Mouse (Mus musculus) lung, postnatal 25 days (tissue): Measurements from ENCODE around the gene Ric8b.
A peak's percentile ranks its signal among the peaks of the same experiment; 100 is the strongest.

Experiments
- DNase-seq: peaks from one replicate; pipeline ENCODE4 v3.0.0; 2022; ENCODE audit warnings: low spot score

Gene Ric8b

DNA sequence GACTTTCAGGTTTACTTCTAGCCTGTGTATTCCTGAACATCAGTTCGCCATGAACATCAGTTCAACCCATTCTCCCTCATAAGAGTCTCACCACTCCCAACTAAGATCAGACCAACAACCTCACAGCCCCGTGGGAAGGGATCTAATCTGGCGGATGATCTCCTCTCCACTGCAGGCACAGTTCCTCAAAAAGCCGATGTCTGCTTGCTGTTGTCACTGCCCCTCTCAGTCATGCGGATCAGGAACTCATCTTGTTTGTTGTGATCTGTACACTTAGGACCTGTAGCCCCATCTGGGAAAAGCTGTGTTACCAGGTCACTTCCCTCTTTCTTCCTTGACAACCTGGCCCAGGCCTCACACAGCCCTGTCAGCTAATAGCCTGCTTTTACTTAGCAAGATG lies 45.7 kb downstream of the Ric8b start:
- DNase-seq, result no peak

DNA sequence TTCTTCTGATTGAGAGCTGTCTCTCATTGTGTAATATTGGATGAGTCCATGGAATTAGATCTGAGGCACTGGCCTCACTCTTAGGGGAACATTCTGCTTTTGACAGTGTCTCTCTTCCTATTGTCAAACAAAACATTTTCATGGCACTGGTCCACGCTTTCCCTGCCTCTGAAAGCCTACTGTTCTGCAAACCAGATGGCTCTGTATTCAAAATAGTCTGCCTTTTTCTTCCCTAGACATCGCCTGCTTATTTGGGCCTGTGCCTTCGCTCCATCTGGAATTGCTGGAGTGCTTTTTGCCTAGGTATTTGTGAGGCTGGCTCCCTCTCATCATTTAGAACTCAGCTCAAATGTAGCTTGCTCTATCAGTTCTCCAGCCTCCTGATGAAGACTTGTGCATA lies 46.3 kb downstream of the Ric8b start:
- no peak for DNase-seq

DNA sequence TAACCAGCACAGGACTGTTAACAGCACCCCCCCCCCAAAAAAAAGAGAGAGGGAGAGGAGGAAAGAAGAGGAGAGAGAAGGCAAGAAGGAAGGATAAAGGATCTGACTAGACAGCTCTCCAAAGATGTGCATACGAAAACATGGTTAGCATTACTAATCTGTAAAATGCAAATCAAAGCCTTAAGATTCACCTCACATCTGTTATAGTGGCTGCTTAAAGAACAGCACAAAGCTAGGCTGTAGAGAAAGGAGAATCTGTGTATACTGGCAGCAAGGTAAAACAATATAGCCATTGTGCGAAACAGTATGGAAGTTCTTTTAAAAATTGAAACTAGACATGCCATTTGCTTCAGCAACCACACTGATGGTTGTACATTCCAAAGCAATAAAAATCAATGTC lies 49.1 kb downstream of the Ric8b start:
- DNase-seq, result no peak

DNA sequence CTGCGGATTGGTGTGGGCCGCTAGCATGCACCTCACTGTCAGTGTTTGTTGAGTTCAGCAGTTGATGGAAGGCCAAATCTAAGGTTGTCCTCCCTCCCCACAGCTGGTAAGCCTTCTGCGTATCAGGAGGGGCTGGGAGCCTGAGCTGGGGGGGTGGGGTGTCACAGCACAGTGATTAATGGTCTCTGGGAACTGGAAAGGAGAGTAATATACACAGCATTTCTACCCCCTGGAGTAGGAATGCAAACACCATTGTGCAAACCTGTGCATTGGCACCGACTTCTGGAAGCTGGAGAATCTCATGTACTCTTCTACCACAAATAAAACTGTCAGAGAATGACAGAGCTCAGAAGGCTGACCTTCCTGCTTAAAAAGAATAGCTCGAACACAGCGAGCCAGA lies 50.2 kb downstream of the Ric8b start:
- DNase-seq, result peak; percentile 28

DNA sequence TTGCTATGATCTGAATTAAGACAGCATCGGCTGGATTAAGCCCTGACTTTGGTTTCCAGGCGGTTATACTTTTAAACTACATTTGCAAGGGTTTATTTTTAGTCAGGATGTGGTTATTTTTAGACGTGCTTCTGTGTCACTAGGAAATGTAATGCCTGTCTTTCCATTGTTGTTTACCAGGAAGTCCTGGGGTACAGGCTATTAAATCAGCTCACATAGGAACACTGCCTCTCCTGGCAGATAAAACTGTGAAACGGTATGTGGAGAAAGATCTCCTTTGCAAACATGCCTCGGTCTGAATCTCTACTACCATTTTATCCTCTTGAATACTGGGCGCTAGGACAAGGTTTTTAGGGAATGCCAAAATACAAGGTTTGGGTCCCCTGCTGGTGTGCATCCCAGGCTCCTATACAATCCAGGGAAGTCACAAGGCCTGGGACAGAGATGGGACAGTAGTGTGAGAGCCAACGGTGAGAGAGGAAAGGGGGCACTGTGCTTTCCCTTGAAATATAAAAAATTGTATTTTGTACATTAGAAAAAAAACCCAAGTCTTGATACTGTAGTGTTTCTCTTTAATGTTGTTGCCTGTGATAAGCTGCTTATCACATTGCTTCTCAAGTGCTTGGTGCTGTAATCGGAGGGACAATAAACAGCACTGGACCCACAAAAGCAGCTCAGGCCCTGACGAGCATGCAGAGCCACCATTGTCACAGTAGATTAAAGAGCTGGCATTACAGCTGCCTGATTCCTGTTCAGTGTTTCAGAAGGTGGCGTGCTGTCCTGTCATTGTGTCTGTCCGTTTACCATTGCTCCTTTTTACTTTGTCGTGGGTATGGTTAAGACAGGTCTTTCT lies 51.7 kb downstream of the Ric8b start:
- DNase-seq, result no peak

DNA sequence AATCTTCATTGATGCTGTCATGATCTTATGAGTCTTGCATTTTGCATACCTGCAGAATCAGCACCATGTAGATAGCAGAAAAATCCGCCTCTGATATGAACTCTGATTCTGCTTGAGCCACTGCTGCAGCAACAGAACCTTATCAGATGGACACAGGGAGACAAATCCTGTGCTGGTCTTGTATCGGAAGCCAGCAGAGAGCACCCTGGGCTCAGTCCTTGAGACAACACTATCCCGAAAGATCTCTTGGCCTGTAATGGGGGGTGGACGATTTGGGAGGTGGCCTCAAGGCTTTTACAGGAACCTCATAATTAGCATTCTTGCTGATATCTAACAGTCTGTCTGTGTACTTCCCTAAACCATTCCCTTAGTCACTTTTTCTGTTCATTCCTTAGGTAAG lies 57.8 kb downstream of the Ric8b start:
- no peak for DNase-seq

DNA sequence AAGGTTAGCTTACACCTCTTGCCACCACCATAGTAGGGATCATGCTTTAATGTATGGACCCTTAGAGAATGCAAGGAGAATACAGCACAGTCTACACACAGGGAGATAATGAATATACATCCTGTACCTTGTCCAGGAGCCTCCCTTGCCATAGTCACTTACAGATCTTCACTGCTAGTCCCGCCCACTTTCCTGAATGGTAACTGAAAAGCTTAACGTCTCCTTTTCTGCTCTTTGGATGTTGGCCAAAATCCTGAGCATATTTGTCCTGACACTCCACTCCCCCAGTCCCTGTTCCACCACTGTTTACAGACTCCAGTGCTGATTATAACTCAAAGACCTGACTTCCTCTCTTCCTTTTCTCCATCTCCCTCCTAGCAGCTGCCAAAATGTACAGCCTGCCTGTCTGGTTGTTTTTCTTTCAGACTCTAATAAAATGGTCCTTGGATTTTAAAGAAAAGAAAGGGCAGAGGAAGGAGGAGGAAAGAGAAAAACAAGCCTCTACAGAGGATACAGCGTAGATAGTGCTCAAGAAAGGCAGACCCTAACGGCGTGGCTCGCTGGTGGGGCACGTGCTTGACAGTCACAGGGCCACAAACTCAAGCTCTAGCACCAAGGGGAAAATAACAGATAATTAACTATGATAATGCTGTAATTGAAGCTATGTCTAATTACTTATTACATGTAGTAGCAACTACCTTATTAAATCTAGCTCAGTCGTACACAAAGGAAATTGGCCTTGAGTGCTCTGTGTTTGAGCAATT lies 59.4 kb downstream of the Ric8b start:
- DNase-seq, result no peak

DNA sequence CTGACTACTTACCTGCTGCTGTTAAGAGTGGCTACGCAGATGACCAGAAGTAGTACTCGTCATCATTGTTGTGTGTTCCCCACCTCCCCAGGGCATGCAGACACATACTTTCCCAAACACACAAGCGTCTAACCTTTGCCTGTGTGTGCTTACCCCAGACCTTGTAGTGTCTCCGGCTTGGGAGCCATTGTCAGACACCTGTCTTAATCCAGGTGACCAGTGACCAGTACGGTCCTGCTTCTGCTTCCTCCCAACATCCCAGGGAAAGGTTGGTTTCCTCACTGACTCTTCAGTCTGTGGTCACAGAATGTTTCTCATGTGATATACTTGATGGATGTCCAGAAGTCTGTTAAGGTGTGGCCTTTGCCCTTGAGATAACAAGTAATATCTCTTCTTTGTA lies 62.9 kb downstream of the Ric8b start:
- no peak for DNase-seq

DNA sequence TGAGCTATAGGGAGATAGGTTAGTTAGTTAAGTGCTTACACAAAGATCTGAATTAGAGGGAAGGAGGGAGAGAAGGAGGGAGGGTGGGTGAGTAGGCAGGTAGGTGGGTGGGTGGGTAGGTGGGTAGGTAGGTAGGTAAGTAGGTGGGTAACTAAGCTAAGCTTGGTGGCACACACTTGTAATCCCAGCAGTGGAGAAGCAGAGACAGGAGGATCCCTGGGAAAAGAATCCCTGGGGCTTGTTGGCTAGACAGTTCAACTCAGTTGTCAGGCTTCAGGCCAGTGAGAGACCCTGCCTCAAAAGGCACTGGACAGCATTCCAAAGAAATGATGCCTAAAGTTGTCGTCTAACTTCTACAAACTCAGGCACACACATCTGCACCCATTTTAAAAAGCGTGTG lies 64.0 kb downstream of the Ric8b start:
- no peak for DNase-seq

DNA sequence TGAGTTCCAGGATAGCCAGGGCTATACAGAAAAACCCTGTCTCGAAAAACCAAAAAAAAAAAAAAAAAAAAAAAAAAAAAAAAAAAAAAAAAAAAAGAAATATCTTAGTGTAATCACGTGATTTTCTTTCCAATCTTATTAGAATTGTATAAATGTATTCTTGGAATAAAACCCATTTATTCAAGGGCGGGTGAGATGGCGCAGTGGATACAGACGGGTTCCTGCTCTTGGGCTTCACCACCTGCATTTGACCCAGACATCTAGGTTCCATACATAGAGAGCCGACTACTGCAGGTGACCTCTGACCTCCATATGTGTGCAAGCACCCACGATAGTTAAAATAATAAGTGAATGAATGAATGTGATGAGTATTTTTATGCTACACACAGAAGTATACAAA lies 65.3 kb downstream of the Ric8b start:
- DNase-seq, result no peak

DNA sequence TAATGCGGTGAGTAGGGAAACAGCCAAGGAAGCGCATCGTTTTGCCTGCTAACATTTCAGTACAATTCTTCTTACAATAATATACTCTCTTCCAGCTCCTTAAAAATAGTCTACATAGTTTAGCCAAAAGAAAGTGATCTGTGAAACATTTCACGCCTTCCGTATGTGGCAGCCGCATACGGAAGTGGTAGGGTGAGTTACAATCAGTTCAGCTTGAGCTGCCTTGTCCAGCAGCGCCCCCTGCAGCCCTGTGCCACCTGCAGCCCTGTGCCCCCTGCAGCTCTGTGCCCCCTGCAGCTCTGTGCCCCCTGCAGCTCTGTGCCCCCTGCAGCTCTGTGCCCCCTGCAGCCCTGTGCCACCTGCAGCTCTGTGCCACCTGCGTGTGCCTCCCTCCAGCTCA lies 68.5 kb downstream of the Ric8b start:
- peak; percentile 41 for DNase-seq

DNA sequence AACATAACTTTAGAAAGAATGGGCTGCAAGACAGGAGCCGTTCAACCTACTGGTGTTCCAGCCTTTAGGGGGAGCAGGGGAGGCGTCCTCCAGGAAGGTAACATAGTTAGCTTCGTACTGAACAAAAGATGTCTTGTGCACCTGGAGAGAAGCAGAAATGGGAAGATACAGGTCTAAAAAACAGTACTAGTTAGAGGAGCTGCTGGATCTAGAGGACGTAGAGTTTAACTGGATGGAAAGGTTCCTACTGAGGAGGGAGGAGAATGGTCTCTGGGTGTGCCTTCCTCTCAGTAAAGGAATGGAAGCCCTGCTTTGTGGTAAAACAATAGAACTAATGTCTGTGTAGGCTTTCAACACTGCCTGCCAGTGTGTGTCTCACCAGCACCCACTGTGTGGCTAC lies 70.2 kb downstream of the Ric8b start:
- DNase-seq, result no peak

DNA sequence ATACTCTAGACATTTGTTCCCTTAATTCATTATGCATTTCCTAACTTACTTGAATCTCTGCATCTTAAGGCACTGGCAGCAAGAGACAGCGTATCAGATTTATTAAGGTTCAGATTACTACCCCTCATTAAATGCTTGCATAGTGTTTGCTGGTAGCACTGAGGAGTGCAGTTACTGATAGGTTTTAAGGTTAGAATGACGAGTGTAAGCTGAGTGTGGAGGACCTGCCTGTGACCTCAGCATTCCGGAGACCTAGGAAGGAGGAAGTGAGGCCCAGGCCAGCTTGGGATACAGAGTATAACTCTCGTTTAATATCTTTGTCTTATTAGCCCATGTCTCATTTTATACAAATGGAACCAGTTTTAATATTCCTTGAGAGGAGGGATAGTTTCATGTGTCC lies 71.2 kb downstream of the Ric8b start:
- no peak for DNase-seq

DNA sequence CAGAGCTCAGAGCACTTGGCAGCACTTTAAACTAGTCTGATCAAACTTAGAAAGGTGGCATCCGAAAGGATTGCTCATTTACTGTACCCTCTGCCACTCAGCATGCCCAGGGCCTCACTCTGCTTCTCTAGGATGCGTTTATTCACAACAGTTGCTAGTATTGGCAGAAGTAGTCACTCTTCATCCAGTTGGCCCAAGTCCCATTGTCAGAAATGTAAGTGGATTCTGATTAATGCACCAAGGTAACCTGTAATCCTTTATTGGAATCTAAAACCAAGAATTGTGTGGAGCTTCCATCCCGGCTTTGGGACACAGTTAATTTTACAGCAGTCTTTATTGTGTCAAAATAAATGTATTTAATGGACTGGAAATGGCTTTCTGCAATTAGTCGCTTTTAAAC lies 76.9 kb downstream of the Ric8b start:
- no peak for DNase-seq

DNA sequence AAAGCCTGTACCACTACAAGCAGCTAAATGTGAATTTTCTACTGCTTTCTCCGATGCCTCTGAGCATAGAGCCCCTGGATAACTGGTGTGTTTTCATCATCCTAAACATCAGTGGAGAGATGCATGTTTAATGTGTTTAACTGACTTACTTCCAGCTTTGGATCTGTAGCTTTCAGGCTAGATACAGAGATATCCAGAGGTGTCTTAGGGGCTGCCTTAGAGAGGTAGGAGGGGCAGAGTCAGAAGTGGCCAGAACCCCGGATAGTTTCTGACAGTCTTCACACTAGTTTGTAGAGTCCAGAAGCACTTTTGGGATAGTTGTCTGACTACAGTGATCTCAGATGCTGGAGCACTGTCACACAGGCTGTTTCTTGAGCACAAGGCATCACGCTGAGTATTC lies 77.6 kb downstream of the Ric8b start:
- DNase-seq, result no peak

DNA sequence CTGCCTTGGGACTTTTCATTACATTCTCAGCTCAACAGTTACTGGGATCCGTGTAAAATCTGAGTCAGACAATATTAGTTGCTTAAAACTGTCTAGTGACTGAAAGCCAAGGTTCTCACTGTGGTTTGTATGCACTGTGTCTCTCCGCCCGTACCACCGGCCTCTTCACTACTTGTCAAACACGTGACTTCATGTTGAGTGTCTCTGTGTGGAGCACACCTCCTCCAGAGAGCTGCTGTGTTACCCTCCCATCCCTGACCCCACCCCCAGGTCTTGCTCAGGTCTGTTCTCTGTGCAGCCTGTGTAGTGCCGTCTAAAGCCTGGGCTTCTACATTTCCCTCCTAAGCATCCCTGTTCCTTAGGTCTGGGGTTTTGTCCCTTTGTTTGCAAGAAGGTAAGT lies 79.0 kb downstream of the Ric8b start:
- DNase-seq, result no peak

DNA sequence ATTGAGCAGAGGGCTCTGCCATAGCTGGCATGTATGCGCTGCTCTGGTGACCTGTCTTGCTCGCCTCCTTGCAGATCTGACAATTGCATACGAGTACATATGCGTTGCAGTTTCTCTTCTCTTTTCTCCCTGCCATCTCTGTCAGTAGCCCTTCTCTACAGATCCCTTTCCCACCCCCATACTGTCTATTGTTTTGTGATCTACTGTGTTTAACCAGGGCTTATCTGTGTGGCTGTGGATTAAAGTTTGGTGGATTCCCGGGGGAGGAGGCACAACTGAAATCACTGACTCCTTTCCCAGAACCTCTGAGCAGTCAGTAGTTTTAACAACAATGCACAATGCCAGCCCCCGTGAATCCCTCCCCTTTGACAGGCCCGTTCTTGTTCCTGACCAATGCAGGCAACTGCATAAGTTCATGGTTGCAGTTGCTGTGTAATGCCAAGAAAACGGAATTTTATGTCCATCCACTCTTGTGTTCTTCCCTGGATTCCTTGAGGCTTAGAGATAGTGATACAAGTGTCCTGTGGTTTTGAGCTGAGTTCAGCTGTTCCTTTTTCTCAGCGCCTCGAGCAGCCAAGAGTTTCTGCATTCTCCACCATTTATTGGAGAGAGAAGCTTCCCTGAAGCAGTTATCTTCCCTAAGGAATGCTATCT lies 80.3 kb downstream of the Ric8b start:
- no peak for DNase-seq

DNA sequence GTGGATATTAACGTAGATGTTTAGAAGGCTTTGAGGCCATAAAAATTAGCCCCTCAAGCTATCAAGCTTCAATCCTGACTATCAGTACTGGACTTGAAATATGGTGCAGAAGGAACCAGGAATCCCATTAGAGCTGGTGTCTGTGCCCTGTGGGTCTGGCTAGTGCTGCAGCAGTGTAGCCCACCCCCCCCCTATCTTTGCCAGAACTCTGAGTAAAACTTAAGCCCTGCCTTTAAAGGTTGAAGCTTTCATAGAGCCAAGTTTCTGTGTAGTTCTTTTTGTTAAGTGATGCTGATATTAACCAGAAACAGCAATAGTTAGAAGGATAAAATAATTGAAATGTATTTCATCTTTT lies 80.8 kb downstream of the Ric8b start:
- DNase-seq, result no peak

DNA sequence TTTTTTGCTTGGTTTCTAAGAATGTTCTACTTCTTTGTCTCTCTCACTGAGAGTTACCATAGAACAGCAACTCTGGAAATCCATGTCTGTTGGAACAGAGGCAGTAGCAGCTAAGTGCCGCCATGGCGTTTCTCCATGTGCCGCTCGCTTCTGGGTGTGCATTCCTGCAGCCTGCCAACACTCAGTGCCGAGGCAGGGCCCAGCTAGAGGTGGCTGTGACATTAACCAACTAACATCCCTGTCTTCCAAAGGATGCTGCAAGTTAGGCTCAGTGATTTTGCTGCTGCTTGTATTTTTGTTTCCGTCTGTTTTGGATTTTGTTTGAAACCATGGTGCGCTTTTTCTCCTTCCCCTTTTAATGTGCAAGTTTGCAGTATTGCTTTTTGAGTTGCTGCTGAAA lies 84.5 kb downstream of the Ric8b start:
- DNase-seq, result no peak

DNA sequence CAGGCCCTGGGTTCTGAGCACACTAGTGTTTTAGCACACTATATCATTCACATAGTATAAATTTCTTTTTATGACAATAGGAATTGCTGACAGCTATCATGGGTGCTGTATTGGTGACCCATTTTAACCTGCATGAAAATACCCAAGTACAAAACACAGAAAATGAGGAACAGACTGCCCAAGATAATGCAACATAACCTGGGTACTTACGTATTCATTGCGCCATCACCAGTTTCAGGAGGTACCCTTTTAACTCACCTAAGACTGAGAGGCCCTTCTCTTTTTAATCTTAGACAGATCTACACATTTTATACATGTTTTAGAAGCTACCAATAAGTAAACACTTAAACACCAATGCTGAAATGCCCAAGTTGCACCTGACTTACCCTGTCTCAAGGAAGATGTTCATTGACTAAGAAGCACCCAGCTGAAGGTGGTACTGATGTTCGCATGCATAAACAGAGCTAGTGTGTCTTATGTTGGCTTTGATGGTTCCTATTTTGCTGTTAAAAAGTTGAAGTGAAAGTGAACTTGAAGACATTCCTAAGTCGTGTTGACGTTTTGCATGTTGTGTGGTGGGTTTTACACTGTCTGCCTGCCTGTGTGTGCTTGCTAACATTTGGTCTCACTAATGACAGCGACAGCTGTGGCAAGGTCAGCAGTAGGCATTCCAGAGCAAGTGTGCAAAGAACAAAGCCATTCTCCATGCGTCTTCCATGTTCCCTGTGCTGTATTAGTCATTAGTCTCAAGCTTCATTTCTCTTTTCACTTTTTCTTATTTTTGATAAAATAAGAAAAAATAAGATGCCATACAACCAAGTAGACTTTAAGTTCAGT lies 86.0 kb downstream of the Ric8b start:
- peak; percentile 12 for DNase-seq

DNA sequence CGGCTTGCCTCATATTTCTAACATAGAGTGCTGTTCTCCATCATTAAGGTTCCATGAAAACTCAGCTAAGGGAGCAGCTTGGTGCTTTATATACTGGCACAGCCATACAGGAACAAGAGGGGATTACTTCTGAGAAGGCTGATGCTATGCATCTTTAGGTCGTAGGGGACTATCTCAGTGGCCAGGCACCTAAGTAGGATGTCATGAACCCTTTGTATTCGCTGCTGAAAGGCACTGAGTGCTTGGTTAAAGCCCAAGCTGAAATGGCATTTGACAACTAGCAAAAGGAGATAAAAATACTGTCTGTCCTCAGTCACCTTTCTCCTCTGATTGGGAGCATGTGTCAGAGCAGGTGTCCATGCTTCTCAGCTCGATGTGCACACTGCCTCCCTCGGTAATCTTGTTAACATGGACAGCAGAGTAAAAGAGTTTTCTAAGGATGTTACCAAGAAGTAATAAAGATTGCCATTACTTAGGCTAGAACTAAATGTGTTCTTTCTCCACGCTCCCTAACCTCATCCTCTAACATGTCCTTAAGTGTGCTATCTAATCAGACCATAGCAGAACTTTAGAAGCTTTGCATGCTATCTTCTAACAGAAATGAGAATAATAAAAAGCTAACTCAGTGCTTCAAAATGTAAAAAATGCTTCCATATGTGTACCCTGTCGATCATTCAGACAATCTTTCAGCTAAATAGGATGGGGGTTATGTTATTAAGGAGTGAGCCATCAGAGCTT lies 89.3 kb downstream of the Ric8b start:
- no peak for DNase-seq
